Mouse (Mus musculus): ENCODE data around the gene Mtmr3.

GRCm38 (mm10) chr11:4467436-4467835 lies 127.2 kb downstream of the Mtmr3 start:
- TF ChIP-seq BHLHE40 (IDR thresholded peaks at IDR 0.05; ENCODE audit: low read depth, low read length) (no peak), POLR2A (IDR thresholded peaks at IDR 0.05; ENCODE audit: low read depth, low read length) (no peak), TBP (conservative IDR thresholded peaks at IDR 0.05; ENCODE audit: low read depth, low read length) (no peak), HCFC1 (IDR thresholded peaks at IDR 0.05; ENCODE audit: low read depth, low read length) (no peak), CTCF (conservative IDR thresholded peaks at IDR 0.05 in 1 of 2, IDR thresholded peaks at IDR 0.05 in 1 of 2; ENCODE audit: low read depth in 2 of 2, low read length in 2 of 2) (no peak), MAFK (IDR thresholded peaks at IDR 0.05; ENCODE audit: insufficient replicate concordance, low read length) (no peak), ZC3H11A (IDR thresholded peaks at IDR 0.05; ENCODE audit: low read depth, low read length) (no peak)

All from CH12.LX (cell line).